Mouse (Mus musculus) MN1 (cell line): ENCODE measurements around the gene Them5.

ENCODE experiments used
- DNase-seq: peaks from one replicate; pipeline ENCODE4 v3.0.0-alpha.2; 2016; ENCODE audit warnings: low spot score

Gene Them5

GRCm38 (mm10) chr3:94372038-94372437 is 30.1 kb downstream of the Them5 start:
- no peak for DNase-seq

DNA sequence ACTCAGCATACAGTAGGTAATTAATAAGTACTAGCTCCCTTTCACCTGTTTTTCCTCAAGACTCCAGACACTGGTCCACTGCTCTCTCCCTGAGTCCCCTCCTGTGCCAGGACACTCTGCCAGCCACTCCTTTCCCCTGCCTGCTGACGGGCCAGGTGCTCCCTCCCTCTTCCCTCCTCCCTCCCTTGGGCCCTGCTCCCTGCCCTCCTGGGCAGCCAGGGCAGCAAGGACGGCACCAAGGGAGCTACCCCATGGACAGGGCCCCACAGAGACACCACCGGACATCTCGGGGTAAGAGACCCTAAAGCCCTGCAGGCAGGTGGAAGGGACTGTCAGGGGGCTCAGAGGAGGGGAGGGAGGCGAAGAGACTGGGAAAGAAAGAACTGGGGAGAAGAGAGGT is 30.7 kb downstream of the Them5 start, which contains the start of gene Rorc:
Rorc (plus strand) TSS at position 154 of the 400 bp plus-strand sequence.
- peak; percentile 71 for DNase-seq

DNA sequence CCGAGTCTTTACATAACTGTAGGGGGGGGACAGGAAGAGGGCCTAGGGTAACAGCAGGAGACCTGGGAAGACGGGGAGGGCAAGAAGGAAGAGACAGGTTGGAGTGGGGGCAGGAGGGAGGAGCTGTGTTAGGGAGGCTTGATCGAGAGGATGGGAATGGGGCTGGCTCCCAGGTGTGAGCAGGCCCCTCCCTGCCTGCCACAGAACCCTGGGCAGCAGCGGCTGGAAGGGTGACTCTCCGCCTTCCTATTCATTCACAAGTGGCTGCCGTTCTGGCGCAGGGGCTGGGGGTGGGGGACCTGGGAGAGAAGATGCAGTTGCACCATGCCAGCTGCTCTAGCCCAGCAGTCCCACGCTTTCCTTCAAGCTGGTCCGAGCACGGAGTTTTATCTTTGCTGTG is 31.2 kb downstream of the Them5 start:
- DNase-seq = peak; percentile 54

DNA sequence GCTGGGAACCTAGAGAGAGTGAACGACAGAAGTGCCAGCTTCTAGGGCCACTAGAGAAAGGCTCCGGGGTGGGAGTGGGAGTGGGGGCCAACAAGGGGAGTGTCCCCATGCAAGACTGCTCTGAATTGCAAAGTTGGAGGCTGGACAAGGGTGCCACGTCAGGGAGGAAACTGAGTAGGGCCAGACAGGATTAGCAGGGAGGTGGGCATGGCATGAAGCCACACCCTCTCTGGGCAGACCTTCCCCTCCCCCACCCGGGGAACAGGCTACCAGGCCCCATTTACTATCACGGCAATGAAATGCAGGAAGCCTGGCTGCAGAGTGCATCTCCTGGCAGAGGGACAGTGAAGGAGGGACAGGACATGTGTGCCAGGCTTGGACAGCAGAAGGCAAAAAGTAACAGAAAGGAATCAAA is 31.7 kb downstream of the Them5 start:
- peak; percentile 87 for DNase-seq

DNA sequence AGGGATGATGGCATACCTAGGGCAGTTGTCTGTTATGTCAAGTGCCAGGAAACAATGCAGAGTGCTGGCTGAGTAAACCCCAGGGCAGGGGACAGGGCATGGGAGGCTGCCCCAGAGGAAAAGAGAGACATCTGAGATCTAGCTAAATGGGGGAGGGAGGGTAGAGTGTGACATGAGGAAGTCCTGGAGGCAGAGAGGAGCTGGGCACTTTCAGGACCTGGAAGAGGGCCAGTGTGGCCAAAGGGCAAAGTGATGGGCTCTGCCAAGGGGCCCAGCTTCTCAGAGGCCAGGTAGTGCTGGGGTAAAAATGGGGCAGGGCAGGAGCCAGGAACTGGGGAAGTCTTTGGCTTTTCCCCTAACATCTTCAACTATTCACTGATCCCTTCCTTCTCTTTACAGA is 32.7 kb downstream of the Them5 start:
- no peak for DNase-seq

- DNase-seq = no peak
Measured at GRCm38 (mm10) chr3:94375146-94375545, 33.2 kb downstream of the Them5 start.

DNA sequence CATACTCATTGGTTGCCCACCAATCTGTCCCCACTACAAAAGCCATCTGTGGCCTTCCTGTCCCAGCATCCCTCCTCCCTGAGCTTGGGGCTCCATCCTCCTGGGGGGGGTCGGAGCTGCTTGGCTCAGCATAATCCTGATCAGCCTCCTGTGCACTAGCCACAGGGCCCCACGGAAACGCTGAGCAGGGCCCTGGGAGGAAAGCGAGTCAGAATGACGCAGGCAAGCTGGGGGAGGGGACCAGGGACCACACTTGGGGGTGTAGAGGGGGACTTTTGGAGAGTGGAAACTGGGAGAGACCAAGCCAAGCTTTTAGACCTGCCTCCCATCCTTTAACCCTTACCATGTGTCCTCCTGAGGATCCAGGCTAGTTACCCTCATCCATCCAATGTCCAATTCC is 34.0 kb downstream of the Them5 start:
- no peak for DNase-seq

DNA sequence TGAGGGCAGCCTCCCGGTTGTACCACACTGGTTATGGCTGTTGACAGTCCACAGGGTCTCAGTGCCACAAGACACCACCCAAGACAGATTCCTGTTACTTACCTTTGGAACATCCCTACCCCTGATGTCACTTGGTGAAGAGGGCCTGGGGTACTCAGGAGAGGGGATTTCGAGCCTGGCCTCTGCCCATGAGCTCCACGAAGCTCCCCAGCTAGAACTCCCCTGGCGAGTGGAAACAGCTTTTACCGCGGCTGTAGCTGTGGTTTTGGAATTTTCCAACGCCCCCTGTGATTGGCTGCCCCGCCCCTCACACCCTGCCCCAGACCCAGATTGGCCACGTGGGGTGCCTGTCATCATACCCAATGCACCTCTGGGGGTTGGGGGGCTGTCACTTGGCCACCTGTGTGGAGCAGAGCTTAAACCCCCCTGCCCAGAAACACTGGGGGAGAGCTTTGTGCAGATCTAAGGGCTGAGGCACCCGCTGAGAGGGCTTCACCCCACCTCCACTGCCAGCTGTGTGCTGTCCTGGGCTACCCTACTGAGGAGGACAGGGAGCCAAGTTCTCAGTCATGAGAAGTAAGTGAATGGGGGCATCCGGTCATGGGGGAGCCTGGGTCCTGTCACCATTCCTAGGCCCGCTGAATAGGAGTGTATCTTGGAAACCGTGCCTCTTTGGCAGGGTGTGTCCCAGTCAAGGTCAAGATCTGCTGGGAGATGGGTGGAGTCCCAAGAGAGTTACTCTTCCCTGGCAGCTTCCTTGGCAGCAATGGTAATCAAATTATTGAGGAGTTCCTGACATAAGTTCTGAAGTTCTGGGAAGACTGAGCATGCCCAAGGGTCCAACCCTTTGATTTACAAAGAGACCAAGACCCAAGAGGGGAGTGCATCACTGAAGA is 35.4 kb downstream of the Them5 start:
- peak; percentile 51 for DNase-seq

- peak; percentile 40 for DNase-seq
Measured at GRCm38 (mm10) chr3:94379831-94380510, 38.1 kb downstream of the Them5 start.

DNA sequence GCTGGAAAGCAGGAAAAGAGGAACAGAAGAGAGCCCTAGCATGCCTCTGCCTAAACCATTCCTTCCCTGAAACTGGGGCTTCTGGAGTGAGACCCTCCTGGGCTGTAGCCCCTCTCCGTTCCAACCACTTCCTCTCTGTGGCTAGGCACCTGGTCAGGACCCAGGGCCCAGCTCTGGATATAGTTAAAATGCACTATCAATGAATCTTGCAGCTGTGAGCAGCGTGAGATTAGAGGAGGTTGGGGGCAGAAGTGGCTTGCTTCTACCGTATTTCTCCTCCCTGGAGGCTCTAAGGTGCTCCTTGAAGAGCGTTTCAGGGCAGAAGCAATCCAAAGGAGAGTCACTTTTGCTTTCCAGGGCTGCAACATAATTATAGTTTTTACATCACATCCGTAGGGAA is 40.4 kb downstream of the Them5 start:
- no peak for DNase-seq

GRCm38 (mm10) chr3:94383476-94383875 is 41.6 kb downstream of the Them5 start:
- DNase-seq = no peak

GRCm38 (mm10) chr3:94386671-94387070 is 44.8 kb downstream of the Them5 start:
- no peak for DNase-seq

- DNase-seq = no peak
Measured at GRCm38 (mm10) chr3:94387391-94387790, 45.5 kb downstream of the Them5 start.

- DNase-seq = no peak
Measured at GRCm38 (mm10) chr3:94388047-94388446, 46.1 kb downstream of the Them5 start.

- DNase-seq = no peak
Measured at GRCm38 (mm10) chr3:94389420-94389819, 47.5 kb downstream of the Them5 start.

GRCm38 (mm10) chr3:94391001-94391400 is 49.1 kb downstream of the Them5 start:
- DNase-seq = no peak

DNA sequence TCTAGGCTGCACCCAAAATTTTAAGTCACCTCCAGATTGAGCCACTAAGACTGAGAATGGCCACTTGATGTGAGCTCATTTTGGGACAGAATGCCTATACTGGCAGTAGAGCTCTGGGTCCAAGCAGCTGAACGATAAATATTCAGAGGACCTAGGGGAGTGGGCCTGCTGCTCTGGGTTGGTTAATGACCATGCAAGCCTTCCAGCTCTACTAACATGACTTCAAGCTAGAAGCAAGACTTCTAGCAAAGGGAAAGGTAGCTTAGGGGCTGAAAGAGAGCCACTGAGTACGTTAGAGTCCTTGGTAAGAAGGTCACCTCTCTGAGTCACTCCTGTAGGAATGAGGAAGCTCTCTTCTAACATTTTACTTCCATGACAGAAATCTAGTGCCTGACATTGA is 50.2 kb downstream of the Them5 start:
- DNase-seq = no peak

- DNase-seq = no peak
Measured at GRCm38 (mm10) chr3:94393049-94393448, 51.1 kb downstream of the Them5 start.

GRCm38 (mm10) chr3:94396336-94396735 is 54.4 kb downstream of the Them5 start:
- DNase-seq = no peak

DNA sequence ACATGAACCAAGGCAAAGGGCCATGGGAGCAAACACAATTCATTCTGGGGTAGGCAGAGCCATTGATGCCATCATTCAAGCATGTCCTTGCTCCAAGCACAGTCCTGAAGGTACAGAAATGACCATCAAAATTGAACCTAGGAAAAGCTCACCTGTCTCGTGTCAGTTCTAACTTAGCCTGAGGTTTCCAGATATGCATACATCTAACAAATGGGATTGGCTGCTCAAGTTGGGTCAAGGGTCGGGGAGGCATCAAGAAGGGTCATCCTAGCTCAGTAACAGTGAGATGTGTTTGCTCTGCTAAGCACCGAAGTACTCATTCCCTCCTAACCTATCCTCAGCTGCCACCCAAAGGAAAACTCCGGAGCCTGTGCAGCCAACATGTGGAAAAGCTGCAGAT is 55.0 kb downstream of the Them5 start:
- DNase-seq = no peak
